Mouse (Mus musculus) cerebellum, adult 2 months (tissue): ENCODE results near the gene 4930522H14Rik. TPM values are rescaled to one million over a fixed set of nuclear protein-coding genes. Genes with fewer than 3 reads are reported as not detected.

Source experiments
- DNase-seq, 2 experiments: peaks; one replicate each; pipeline ENCODE4 v3.0.0; 2021
- H3K27ac ChIP-seq: fragments of 200-500 bp; 2 replicates; pipeline ENCODE4 v1.5.1; 2012; ENCODE audit warnings: low read length, control low read depth, inconsistent platforms; ENCODE audit not compliant: insufficient read depth
- H3K27me3 ChIP-seq: fragments of 200-500 bp; 2 replicates; pipeline ENCODE4 v1.6.1; 2012; ENCODE audit warnings: inconsistent platforms, mild to moderate bottlenecking, low read length, moderate library complexity; ENCODE audit not compliant: control insufficient read depth, insufficient read depth
- H3K4me1 ChIP-seq: fragments of 200-500 bp; 2 replicates; pipeline ENCODE4 v1.6.1; 2011; ENCODE audit warnings: low read length; ENCODE audit not compliant: control insufficient read depth, insufficient read depth
- H3K4me3 ChIP-seq: fragments of 200-500 bp; replicated peaks from 2 replicates; pipeline ENCODE3; 2011; ENCODE audit warnings: mild to moderate bottlenecking, low read depth, low read length, control low read depth; ENCODE audit not compliant: insufficient read depth
- CTCF ChIP-seq: fragments of 200-500 bp; IDR thresholded peaks from 2 replicates; pipeline ENCODE4 v1.5.1; 2011; ENCODE audit warnings: low read depth, mild to moderate bottlenecking, control low read depth, low read length, moderate library complexity, borderline replicate concordance; ENCODE audit not compliant: insufficient read depth
- POLR2A ChIP-seq: fragments of 200-500 bp; IDR thresholded peaks from 2 replicates; pipeline ENCODE4 v1.6.1; 2011; ENCODE audit warnings: low read length, control low read depth, borderline replicate concordance; ENCODE audit not compliant: insufficient read depth
- WGBS: fragments of 180-500 bp; shearing (Covaris S2); methylation state at CpG from one replicate; pipeline ENCODE4 v1.1.7; 2018; 5-methylcytosine and 5-hydroxymethylcytosine counted together
- polyA plus RNA-seq: library from polyadenylated mRNA; depleted of rRNA; stranded (reverse); fragments of >200 nt; gene quantifications from 2 replicates; pipeline ENCODE4 v1.2.3, GENCODE M21; 2012; rRNA removed

4930522H14Rik gene
- polyA plus RNA-seq, 1 experiment = not detected

- Histone ChIP-seq H3K27ac (no peak overlapping the region), H3K27me3 (no peaks in the 10 kb centered on the region), H3K4me1 (no peaks in the 10 kb centered on the region; the same call in 1 of the 2 replicates), H3K4me3 (no peak overlapping the region)
- TF ChIP-seq POLR2A = no peak
- no peak for TF ChIP-seq CTCF
- no peak for DNase-seq
- WGBS = 91% methylated on average over 3 of the region's 3 CpGs
These were observed 58.5 kb downstream of the 4930522H14Rik start for GRCm38 (mm10) chr4:109472566-109472965.

- DNase-seq = no peak
- Histone ChIP-seq H3K4me3 (no peak overlapping the region), H3K27me3 (no peaks in the 10 kb centered on the region), H3K4me1 (no peaks in the 10 kb centered on the region; the same call in 1 of the 2 replicates), H3K27ac (no peak overlapping the region)
- no peak for TF ChIP-seq POLR2A
- TF ChIP-seq CTCF = no peak
These were observed 59.5 kb downstream of the 4930522H14Rik start for GRCm38 (mm10) chr4:109471606-109472005.

- no peak for DNase-seq
- no peaks in the 10 kb centered on the region for H3K27me3 ChIP-seq
- TF ChIP-seq POLR2A (no peak), CTCF (no peak)
- H3K4me1 ChIP-seq = no peaks in the 10 kb centered on the region; the same call in 1 of the 2 replicates
- no peak overlapping the region for H3K27ac ChIP-seq
- no peak overlapping the region for H3K4me3 ChIP-seq
These were observed 63.4 kb downstream of the 4930522H14Rik start for GRCm38 (mm10) chr4:109467687-109468086.

GRCm38 (mm10) chr4:109463892-109464291, 67.2 kb downstream of the 4930522H14Rik start:
- no peak overlapping the region for H3K4me3 ChIP-seq
- DNase-seq = no peak
- no peaks in the 10 kb centered on the region for H3K27me3 ChIP-seq
- no peak overlapping the region for H3K27ac ChIP-seq
- no peak for TF ChIP-seq POLR2A
- no peak for TF ChIP-seq CTCF
- no peaks in the 10 kb centered on the region for H3K4me1 ChIP-seq

GRCm38 (mm10) chr4:109460421-109461179, 70.5 kb downstream of the 4930522H14Rik start:
- no peak for TF ChIP-seq CTCF
- no peak for TF ChIP-seq POLR2A

GRCm38 (mm10) chr4:109456821-109457220, 74.3 kb downstream of the 4930522H14Rik start:
- WGBS = 96% methylated on average over 6 of the region's 6 CpGs
- no peak for DNase-seq

More at GRCm38 (mm10) chr4:109460421-109461179, 70.5 kb downstream of the 4930522H14Rik start:
- 79% methylated on average over 3 of the region's 3 CpGs for WGBS
- Histone ChIP-seq H3K4me1 (no peaks in the 10 kb centered on the region), H3K27ac (no peak overlapping the region), H3K4me3 (no peak overlapping the region), H3K27me3 (no peaks in the 10 kb centered on the region)
- no peak for DNase-seq

More at GRCm38 (mm10) chr4:109456821-109457220, 74.3 kb downstream of the 4930522H14Rik start:
- Histone ChIP-seq H3K4me1 (no peaks in the 10 kb centered on the region), H3K27me3 (no peaks in the 10 kb centered on the region), H3K4me3 (no peak overlapping the region), H3K27ac (no peak overlapping the region)
- TF ChIP-seq CTCF = no peak
- TF ChIP-seq POLR2A = no peak

Other genes starting within 250 kb of the 4930522H14Rik start
- 15.9 and 16.3 TPM in 2 replicates for gene Ttc39a, start 124.7 kb downstream of the 4930522H14Rik start, polyA plus RNA-seq
- 145 and 161 TPM in 2 replicates for gene Rnf11, start 46.6 kb downstream of the 4930522H14Rik start, polyA plus RNA-seq
- gene Cdkn2c, start 135.9 kb upstream of the 4930522H14Rik start, polyA plus RNA-seq = 2.9 and 3.1 TPM in 2 replicates
- 20.4 and 20.9 TPM in 2 replicates for gene Faf1, start 145.3 kb upstream of the 4930522H14Rik start, polyA plus RNA-seq